Mouse (Mus musculus) naive thymus-derived CD4-positive, alpha-beta T cell, adult 2 months (primary cell): ENCODE measurements around the gene Vcl.

Experiments
- DNase-seq: peaks from one replicate; pipeline ENCODE4 v3.0.0-alpha.2; 2011; ENCODE audit warnings: low read depth

The Vcl gene

GRCm38 (mm10) chr14:20938860-20939259, 9.7 kb downstream of the Vcl start:
- no peak for DNase-seq

- no peak for DNase-seq
Observed at GRCm38 (mm10) chr14:20945296-20945695, 16.1 kb downstream of the Vcl start.

GRCm38 (mm10) chr14:20956021-20956420, 26.8 kb downstream of the Vcl start:
- DNase-seq = no peak

- DNase-seq = no peak
Observed at GRCm38 (mm10) chr14:20958971-20959370, 29.8 kb downstream of the Vcl start.

DNA sequence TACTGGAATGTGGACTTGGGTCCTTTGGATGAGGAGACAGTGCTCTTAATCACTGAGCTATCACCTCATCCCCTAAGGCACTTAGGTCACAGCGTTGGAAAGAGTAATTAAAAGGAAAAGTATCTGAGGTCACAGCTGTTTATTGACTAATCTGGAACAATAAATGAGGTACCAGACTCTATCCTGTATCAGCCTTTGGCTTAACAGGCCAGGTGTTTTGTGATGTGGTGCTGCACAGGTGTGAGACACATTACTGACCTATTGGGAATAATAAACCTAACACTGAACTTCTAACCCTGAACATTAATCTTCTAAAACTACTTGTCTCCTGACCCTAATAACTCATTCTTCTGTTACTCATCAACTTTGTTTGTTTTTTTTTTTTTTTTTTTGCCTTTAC, 33.3 kb downstream of the Vcl start:
- no peak for DNase-seq

DNA sequence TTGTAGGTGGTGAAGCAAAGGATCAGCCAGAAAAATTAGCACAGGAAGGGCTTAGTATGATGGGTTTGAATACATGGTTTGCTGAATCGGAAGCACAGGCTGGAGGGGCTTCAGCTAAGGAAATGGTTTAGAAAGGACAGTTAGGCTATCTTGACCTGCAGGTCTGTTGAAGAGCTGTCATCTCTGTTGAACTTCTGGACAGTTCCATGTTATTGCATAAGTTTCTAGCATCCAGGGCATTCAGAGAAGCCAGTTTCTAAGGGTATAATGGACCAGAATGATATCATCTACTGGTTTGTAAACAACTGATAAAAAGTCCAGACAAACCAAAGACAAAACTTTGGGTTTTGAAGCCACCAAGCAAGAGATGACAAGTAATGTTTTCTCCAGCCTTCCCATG, 33.7 kb downstream of the Vcl start:
- DNase-seq = no peak

DNA sequence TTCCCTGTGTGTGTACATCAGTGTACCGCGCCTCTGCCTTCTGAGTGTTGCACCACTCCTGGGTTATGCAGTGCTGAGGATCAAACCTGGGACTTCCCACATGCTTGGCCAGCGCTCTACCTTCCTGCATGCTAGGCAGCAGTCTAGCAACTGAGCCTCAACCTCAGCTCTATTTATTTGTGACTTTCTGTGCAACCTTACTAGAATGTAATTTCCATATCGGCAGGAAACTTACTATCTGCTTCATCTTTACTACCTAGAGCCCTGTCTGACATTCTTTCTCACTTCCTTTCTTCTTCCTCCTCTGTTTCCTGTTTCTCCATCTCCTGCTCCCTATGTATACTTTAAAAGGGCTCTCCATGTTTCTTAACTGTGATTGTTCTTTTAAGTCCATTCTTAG, 34.7 kb downstream of the Vcl start:
- DNase-seq = peak; percentile 23

- DNase-seq = no peak
Observed at GRCm38 (mm10) chr14:20964285-20964684, 35.1 kb downstream of the Vcl start.

DNA sequence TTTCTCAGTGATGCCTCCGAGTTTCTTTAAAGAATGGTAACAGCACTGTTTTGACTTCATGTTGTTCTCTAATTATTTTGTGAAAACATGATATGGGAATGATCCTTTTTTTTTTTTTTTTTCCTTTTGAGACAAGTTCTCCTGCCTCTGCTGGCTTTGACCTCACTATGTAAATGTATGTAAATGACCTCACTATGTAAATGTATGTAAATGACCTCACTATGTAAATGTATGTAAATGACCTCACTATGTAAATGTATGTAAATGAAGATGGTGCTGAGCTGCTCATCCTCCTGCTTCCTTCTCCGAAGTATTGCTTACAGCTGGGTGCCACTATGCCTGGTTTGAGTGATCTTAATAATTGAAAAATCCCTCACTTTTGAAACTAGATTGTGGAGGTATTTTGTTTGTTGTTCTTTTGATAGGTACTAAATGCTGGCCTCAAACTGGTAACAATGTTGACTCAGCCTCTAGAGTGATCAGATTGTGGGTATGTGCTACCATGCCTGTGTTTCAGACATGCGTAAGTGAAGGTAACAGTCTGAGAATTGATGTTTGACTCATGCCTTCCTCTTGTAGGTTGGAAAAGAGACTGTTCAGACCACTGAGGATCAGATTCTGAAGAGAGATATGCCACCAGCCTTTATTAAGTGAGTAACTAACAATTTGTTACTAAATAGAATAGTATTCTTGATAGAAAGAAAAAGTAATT, 37.9 kb downstream of the Vcl start:
- DNase-seq = no peak

DNA sequence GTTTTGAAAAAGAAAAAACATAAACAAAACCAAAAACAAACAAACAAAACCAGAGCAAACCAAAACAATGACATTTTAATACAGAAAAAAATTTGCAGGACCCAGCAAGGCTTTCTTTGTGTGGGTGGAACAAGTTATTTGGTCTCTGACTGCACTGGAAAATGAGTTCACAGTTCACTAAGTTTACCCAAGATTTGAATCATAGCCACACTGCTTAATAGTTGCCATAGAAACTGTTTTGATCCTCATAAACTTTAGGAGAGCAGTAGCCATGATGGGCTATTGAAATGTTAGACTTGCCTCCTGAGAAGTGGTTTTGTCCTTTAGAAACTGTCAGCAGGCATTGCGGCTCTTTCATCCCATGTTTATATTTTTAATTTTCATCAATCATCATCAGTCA, 39.9 kb downstream of the Vcl start:
- DNase-seq = no peak

- no peak for DNase-seq
Observed at GRCm38 (mm10) chr14:20970389-20970788, 41.2 kb downstream of the Vcl start.

DNA sequence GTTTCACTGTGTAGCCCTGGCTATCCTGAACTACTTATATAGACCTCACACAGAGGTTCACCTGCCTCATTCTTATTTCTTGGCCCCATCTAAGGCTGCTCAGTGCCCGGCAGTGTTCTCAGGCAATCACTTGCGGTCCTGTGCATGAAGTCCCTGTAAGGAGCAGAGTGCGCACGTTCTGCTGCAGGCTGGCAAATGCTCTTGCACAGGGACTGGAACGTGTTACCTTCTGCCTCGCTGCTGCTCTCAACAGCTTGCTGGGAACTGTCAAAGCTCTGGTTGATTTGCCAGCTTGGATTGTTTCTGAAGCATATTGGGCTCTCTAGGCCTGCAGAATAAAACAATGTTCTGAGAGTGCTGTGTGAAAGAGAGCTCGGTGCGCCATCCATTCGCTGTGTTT, 41.7 kb downstream of the Vcl start:
- DNase-seq = no peak

GRCm38 (mm10) chr14:20973821-20974220, 44.6 kb downstream of the Vcl start:
- DNase-seq = no peak

GRCm38 (mm10) chr14:20976741-20977140, 47.5 kb downstream of the Vcl start:
- DNase-seq = no peak

- DNase-seq = no peak
Observed at GRCm38 (mm10) chr14:20977726-20978125, 48.5 kb downstream of the Vcl start.

- DNase-seq = no peak
Observed at GRCm38 (mm10) chr14:20983832-20984231, 54.6 kb downstream of the Vcl start.

DNA sequence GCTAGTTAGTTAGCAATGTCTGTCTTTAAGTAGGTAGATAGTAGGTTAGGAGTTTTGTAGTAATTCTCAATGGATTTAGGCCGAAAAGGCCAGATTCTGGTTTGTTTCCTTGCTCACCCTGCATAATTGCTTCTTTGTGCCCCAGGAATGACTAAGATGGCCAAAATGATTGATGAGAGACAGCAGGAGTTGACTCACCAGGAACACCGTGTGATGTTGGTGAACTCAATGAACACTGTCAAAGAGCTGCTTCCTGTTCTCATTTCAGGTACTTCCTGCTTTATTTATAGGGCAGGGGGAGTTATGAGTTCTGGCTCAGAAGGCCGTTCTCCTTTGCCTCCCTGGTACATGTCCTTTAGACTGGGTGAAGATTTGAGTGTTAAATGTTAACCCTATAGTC, 56.3 kb downstream of the Vcl start:
- DNase-seq = no peak

GRCm38 (mm10) chr14:20991492-20991891, 62.3 kb downstream of the Vcl start:
- DNase-seq = no peak

- peak; percentile 65 for DNase-seq
Observed at GRCm38 (mm10) chr14:20993067-20993691, 64.0 kb downstream of the Vcl start.

DNA sequence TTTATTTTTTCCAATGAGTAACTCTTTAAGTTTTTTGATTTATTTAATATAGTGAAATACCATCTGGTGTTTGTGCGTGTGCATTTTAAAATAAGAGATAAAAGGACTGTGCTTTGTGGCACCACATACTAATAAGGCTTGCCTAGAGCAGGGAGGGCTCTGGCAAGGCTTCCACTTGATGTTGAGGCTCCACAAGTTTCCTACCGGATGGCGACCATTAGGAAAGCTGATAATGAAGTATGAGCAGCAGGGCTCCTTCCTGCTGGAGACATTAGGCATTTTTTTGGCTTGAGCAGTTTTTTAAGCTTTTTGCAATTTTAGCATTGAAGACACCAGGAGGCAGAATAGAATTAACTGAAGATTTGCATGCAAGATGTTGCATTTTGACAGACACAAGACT, 65.3 kb downstream of the Vcl start:
- no peak for DNase-seq

GRCm38 (mm10) chr14:20995497-20995896, 66.3 kb downstream of the Vcl start:
- no peak for DNase-seq

GRCm38 (mm10) chr14:20996361-20996760, 67.2 kb downstream of the Vcl start:
- DNase-seq = no peak

GRCm38 (mm10) chr14:20997548-20997947, 68.3 kb downstream of the Vcl start:
- DNase-seq = no peak

DNA sequence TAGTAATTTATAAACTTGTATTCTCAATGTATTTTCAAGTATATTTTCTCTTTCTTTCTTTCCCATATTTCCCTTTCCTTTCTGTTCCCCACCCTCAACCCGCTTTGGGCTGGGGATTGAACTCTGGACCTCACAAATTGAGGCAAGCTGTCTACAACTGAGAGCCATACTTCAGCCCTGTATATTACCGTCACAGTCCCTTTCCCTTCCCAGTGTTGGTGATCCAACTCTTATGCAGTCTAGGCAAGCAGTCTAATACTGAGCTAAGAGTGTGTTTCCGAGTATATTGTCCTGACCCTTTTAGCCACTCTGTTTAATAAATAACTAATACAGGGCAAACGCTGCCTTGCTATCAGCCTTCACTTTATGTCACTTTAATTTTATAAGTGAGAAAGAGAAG, 70.4 kb downstream of the Vcl start:
- no peak for DNase-seq
